Mouse (Mus musculus) intestine, embryonic 14.5 days (tissue): Measurements from ENCODE around the gene Dock9. TPM values are rescaled to one million over a fixed set of nuclear protein-coding genes. Genes with fewer than 3 reads are reported as not detected.

Source experiments
- ATAC-seq: fragments of 200-750 bp; cut with Nextera tagmentation; replicated peaks from 2 replicates; pipeline ENCODE4 v1.8.0; 2017; ENCODE audit warnings: low read depth, moderate number of reproducible peaks, moderate TSS enrichment, moderate library complexity; ENCODE audit not compliant: low FRiP score, low TSS enrichment
- DNase-seq: peaks from one replicate; pipeline ENCODE4 v3.0.0-alpha.2; 2018; ENCODE audit warnings: low spot score
- H3K27ac ChIP-seq: fragments of 300-500 bp; sonication (generic); 2 replicates; pipeline ENCODE4 v1.5.1; 2014; ENCODE audit warnings: low read depth, mild to moderate bottlenecking, control low read depth
- H3K27me3 ChIP-seq: fragments of 300-500 bp; sonication (generic); replicated peaks from 2 replicates; pipeline ENCODE4 v1.6.1; 2014; ENCODE audit warnings: low read length, control low read depth; ENCODE audit not compliant: control insufficient read depth, insufficient read depth
- H3K36me3 ChIP-seq: fragments of 300-500 bp; sonication (generic); 2 replicates; pipeline ENCODE4 v1.6.1; 2014; ENCODE audit warnings: low read length, control low read depth; ENCODE audit not compliant: control insufficient read depth, insufficient read depth
- H3K4me1 ChIP-seq: fragments of 300-500 bp; sonication (generic); replicated peaks from 2 replicates; pipeline ENCODE4 v1.6.1; 2014; ENCODE audit warnings: low read length, control low read depth, mixed read lengths; ENCODE audit not compliant: control insufficient read depth, insufficient read depth
- H3K4me2 ChIP-seq: fragments of 300-500 bp; sonication (generic); 2 replicates; pipeline ENCODE4 v1.6.1; 2014; ENCODE audit warnings: low read length
- H3K4me3 ChIP-seq: fragments of 300-500 bp; sonication (generic); 2 replicates; pipeline ENCODE4 v1.5.1; 2014; ENCODE audit warnings: low read depth, low read length, control low read depth, mixed read lengths
- H3K9ac ChIP-seq: fragments of 300-500 bp; sonication (generic); 2 replicates; pipeline ENCODE4 v1.6.1; 2014; ENCODE audit warnings: mild to moderate bottlenecking, low read length
- H3K9me3 ChIP-seq: fragments of 300-500 bp; sonication (generic); 2 replicates; pipeline ENCODE4 v1.6.1; 2016; ENCODE audit warnings: low read length, control low read depth; ENCODE audit not compliant: control insufficient read depth
- WGBS: fragments of 180-500 bp; shearing (Covaris S2); extraction: QIAGEN DNeasy Blood & Tissue Kit; methylation state at CpG from one replicate; pipeline ENCODE4 v1.1.7; 2014; 5-methylcytosine and 5-hydroxymethylcytosine counted together
- polyA plus RNA-seq: library from polyadenylated mRNA; unstranded; fragments of >200 nt; fragmentation: Nextera tagmentation; extraction: Ambion mirVana; gene quantifications from 2 replicates; pipeline ENCODE4 v1.2.1, GENCODE M21; 2014

The Dock9 gene
- polyA plus RNA-seq, 1 experiment from 2014 or later: 34.8 TPM

DNA sequence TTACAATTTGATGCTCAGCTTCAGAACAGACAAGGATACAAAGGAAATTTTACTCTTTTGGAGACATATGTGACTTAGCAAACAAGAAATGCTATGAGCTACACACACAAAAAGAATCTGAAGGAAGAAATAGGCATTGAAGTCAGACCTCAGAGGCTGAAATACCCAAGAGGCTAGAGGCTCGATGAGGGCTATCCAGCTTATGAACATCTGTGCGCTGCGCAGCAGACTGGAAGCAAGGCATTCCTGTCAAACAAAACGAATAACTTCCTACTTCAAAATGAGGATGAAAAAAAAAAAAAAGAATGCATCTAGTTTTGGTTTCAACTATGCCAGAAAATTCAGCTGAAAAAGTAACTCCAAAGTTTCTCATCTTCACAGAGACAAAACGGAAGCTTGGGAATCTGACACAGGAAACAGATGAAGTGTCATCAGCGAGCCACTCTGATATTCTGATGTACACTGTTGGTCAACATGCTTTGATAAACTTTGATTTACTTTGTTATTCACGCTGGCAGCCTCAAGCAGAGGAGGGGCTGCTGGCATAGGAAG, 143.1 kb downstream of the Dock9 start:
- Histone ChIP-seq H3K4me2 (no peak overlapping the region), H3K36me3 (peaks cover 57% of the 10 kb centered on the region), H3K27ac (peak overlapping the region; percentile 71), H3K9ac (no peak overlapping the region), H3K4me1 (peaks cover 10% of the 10 kb centered on the region), H3K4me3 (no peak overlapping the region), H3K27me3 (no peaks in the 10 kb centered on the region), H3K9me3 (no peaks in the 10 kb centered on the region)
- ATAC-seq (no peak), DNase-seq (no peak)
- WGBS: 29% methylated on average over 7 of the region's 7 CpGs

DNA sequence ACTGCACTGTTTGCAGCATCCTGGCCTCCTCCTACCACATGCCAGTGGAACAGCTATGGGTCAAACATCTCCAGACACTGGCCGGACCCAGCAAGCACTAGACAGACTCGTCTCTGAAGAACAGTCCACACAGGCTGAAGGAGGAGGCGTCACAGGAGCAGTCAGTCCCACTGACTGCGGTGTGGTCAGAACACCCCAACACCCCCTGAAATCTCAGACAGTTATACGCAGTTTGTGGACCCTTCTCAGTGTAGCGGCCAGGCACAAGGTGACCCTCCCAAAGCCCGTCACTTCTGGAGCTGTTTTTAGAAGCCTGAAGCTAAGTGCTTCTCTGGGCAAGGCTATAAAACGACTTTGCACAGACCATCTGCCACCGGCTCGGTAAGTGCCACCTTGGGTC, 143.9 kb downstream of the Dock9 start:
- DNase-seq: no peak
- Histone ChIP-seq H3K9ac (no peak overlapping the region), H3K36me3 (peaks cover 53% of the 10 kb centered on the region), H3K27ac (peak overlapping the region; percentile 71), H3K4me2 (no peak overlapping the region), H3K4me1 (peaks cover 10% of the 10 kb centered on the region), H3K4me3 (no peak overlapping the region), H3K9me3 (no peaks in the 10 kb centered on the region), H3K27me3 (no peaks in the 10 kb centered on the region)
- ATAC-seq: no peak
- 68% methylated on average over 10 of the region's 10 CpGs for WGBS

DNA sequence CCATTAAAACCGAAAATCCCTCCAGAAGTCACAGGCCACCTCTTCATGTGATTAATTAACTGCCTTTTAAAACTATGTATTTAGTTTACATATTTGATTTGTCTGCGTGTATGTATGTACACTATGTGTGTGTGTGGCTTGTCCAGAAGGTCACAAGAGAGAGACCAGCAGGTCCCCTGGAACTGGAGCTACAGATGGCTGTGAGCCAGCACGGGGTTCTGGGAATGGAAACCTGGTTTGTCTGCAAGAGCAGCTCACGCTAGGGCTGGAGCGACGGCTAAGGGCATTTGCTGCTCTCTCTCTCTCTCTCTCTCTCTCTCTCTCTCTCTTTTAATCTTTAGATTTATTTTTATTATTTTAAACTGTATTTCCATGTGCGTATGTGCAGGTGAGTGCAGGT, 144.4 kb downstream of the Dock9 start:
- no peak for ATAC-seq

DNA sequence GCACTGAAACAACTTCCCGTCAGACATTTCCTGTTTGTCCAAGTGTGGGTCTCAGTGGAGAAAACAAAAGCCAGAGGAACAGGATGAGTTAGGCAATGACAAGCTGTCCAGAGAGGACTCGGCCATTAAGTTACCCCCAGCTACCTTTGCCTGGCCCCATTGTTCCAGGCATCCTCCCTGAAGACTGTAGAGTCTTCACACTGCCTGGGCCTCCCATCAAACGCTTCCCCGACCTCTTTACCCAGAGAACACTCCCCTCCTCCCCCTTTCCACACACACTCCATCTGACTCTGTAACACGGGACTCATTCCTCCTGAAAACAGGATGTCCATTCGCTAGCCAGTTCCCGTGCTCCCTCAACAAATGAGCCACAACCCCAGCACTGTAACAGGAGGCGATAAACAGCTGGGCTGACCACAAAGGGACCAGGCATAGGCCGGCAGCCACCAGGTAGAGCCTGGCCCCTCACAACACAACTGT, 149.0 kb downstream of the Dock9 start:
- 0 out of 2 replicates have a peak, but pooled peaks have one; percentile 32 for ATAC-seq
- Histone ChIP-seq H3K4me1 (peaks cover 2% of the 10 kb centered on the region; the same call in 1 of the 2 replicates), H3K4me3 (no peak overlapping the region), H3K9me3 (no peaks in the 10 kb centered on the region), H3K27me3 (no peaks in the 10 kb centered on the region), H3K27ac (peak overlapping the region; percentile 39), H3K36me3 (peaks cover 41% of the 10 kb centered on the region), H3K9ac (no peak overlapping the region), H3K4me2 (no peak overlapping the region)
- 28% methylated on average over 9 of the region's 9 CpGs for WGBS
- no peak for DNase-seq

More for the DNA sequence above, 144.4 kb downstream of the Dock9 start:
- Histone ChIP-seq H3K4me1 (peaks cover 10% of the 10 kb centered on the region), H3K4me2 (no peak overlapping the region), H3K9me3 (no peaks in the 10 kb centered on the region), H3K9ac (no peak overlapping the region), H3K27me3 (no peaks in the 10 kb centered on the region), H3K27ac (peak overlapping the region; percentile 71; the same call in 1 of the 2 replicates), H3K36me3 (peaks cover 52% of the 10 kb centered on the region), H3K4me3 (no peak overlapping the region)
- WGBS: 61% methylated on average over 7 of the region's 7 CpGs
- no peak for DNase-seq

DNA sequence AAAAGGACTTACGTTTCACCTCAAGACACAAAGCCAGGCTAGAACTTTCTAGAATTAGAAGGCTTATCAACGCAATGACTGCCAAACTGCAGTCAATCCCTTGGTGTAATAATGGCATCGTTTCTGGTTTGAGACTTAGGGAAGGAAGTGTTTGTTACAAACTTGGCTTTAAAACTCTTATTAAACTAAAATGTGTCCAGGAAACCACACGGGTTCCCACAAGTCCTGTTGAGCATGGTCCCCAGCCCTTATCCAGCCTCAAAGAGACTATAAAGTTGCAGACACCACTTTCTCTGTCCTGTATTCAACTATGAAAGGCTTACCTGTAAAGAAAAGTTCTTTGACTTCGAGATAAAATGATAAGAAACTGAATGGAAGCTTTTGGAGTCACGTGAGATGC, 149.9 kb downstream of the Dock9 start:
- H3K27me3 ChIP-seq: no peaks in the 10 kb centered on the region
- H3K36me3 ChIP-seq: peaks cover 42% of the 10 kb centered on the region
- H3K9ac ChIP-seq: no peak overlapping the region
- ATAC-seq (no peak), DNase-seq (no peak)
- H3K4me1 ChIP-seq: no peaks in the 10 kb centered on the region
- WGBS: 84% methylated on average over 6 of the region's 6 CpGs
- H3K4me2 ChIP-seq: no peak overlapping the region
- 0 out of 2 replicates have a peak overlapping the region, but pooled peaks have one; percentile 7 for H3K27ac ChIP-seq
- no peaks in the 10 kb centered on the region for H3K9me3 ChIP-seq
- no peak overlapping the region for H3K4me3 ChIP-seq

DNA sequence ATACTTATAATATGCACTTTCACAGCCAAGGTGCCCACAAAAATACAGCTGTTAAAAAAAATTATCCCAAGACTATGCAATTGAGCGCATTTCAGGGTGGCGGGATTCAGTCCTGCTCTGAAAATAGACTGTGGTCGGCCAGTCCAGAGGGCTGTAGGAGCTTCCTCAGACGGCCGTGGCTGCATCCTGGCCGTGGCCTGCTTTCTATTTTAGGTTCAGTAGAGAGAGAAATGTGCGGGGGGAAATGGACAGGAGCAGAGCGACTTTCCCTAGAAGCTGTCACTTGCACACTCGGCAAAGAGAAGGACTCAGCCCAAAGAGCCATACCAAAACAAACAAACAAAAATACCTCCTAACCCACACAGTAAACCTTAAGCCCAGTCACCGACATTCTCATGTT, 151.0 kb downstream of the Dock9 start:
- Histone ChIP-seq H3K36me3 (peaks cover 39% of the 10 kb centered on the region), H3K27me3 (no peaks in the 10 kb centered on the region), H3K9ac (no peak overlapping the region), H3K4me1 (no peaks in the 10 kb centered on the region), H3K9me3 (no peaks in the 10 kb centered on the region), H3K4me2 (no peak overlapping the region), H3K27ac (peak overlapping the region; percentile 3; the same call in 1 of the 2 replicates), H3K4me3 (no peak overlapping the region)
- ATAC-seq (no peak), DNase-seq (no peak)
- WGBS: 67% methylated on average over 10 of the region's 10 CpGs

DNA sequence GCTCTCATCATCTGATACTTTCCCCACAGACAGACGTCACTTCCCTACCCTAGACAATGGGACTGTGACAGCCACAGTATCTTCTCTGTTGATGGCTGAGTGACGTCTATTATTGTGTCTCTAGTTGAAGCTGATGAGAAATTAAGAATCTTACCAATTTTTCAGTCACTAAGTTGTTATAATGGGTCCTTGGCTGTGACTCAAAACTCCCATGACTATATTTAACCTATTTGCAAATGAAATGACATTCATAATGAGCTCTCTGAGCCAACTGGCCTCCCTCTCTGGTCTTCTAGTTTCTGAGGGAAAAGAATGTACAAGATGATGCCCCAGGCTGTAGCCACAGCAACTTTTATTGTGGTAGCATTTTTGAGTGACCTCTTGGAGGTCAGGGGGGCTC, 153.3 kb downstream of the Dock9 start:
- 78% methylated on average over 2 of the region's 2 CpGs for WGBS

DNA sequence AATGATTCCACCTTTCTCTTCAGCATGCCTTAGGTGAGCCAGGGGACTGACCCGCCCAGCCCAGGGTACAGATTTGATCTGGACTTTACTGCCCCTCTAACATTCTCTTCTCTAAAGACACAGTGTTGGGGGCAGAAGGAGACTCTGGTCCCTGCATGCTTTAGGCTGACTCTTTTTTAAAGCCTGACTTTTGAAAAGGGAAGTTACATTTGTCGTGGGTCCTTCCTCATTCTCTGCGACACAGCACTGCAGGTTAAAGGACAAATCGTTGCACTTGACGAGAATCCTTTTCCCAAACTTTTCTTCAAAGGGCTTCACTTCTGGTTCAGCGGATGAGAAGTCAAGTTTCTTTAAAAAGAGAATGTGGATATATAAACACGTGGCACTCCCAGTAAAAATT, 156.4 kb downstream of the Dock9 start:
- 82% methylated on average over 7 of the region's 7 CpGs for whole genome bisulfite sequencing
- peaks cover 68% of the 10 kb centered on the region for H3K36me3 ChIP-seq

More for the DNA sequence above, 153.3 kb downstream of the Dock9 start:
- DNase-seq (no peak), ATAC-seq (no peak)
- H3K9me3 ChIP-seq: no peaks in the 10 kb centered on the region
- no peak overlapping the region for H3K4me3 ChIP-seq
- H3K27ac ChIP-seq: no peak overlapping the region
- H3K4me1 ChIP-seq: no peaks in the 10 kb centered on the region
- no peak overlapping the region for H3K4me2 ChIP-seq
- peaks cover 45% of the 10 kb centered on the region for H3K36me3 ChIP-seq
- H3K27me3 ChIP-seq: no peaks in the 10 kb centered on the region
- no peak overlapping the region for H3K9ac ChIP-seq

DNA sequence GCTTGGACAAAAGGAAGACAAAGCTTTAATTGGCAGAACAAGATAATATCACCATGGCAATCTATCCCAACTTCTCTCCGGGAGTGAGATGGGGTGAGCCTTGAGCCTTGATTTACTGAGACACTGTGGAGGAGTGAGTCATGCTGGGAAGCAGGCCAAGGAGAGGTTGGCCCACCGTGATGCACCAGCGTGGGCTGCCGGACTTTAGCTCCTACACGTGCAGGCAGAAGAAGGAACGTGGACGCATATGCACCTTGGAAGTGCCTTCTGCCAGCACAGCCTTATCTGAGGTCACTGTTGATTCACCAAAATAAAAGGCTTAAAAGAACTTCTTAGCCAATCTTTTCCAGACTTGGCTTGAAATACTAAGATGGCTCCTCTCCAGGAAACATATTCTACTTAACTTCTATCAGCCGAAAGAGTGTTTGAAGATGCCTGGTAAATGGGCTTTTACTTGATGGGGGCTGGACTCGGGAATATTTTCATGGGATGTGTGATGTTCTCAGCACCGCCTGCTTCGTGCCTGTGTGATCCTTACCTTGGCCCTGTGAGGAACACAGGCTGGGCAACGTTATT, 160.6 kb downstream of the Dock9 start:
- H3K4me1 ChIP-seq: no peaks in the 10 kb centered on the region; the same call in 1 of the 2 replicates
- no peak overlapping the region for H3K4me3 ChIP-seq
- 77% methylated on average over 12 of the region's 12 CpGs for WGBS
- DNase-seq: no peak
- ATAC-seq: 0 out of 2 replicates have a peak, but pooled peaks have one; percentile 28
- H3K9ac ChIP-seq: no peak overlapping the region
- peaks cover 77% of the 10 kb centered on the region for H3K36me3 ChIP-seq
- no peak overlapping the region for H3K27ac ChIP-seq
- H3K27me3 ChIP-seq: no peaks in the 10 kb centered on the region
- H3K4me2 ChIP-seq: no peak overlapping the region
- no peaks in the 10 kb centered on the region for H3K9me3 ChIP-seq

More for the DNA sequence above, 156.4 kb downstream of the Dock9 start:
- Histone ChIP-seq H3K4me2 (no peak overlapping the region), H3K4me3 (no peak overlapping the region), H3K27me3 (no peaks in the 10 kb centered on the region), H3K9ac (no peak overlapping the region), H3K9me3 (no peaks in the 10 kb centered on the region), H3K4me1 (no peaks in the 10 kb centered on the region), H3K27ac (no peak overlapping the region)
- DNase-seq: no peak
- ATAC-seq: no peak
